Mouse (Mus musculus) CH12.LX (cell line): ENCODE results near the gene Sec24c. TPM values are rescaled to one million over a fixed set of nuclear protein-coding genes. Genes with fewer than 3 reads are reported as not detected.

Source experiments
- DNase-seq: peaks from one replicate; pipeline ENCODE4 v3.0.0-alpha.2; 2013; ENCODE audit errors: extremely low read depth
- H3K27ac ChIP-seq: 2 replicates; pipeline ENCODE4 v1.5.1; 2012; ENCODE audit warnings: low read depth, mild to moderate bottlenecking, control low read depth, moderate library complexity; ENCODE audit not compliant: insufficient read depth
- H3K27me3 ChIP-seq: replicated peaks from 2 replicates; pipeline ENCODE3; 2012; ENCODE audit warnings: inconsistent platforms
- H3K36me3 ChIP-seq, 2 experiments: replicated peaks in 1 of 2; 2 replicates each; pipeline versions ENCODE3 to v1.6.1; 2012; ENCODE audit warnings: inconsistent platforms in 1 of 2, low read length in 1 of 2, mild to moderate bottlenecking in 1 of 2, mixed read lengths in 1 of 2, moderate library complexity in 1 of 2; ENCODE audit not compliant: control insufficient read depth in 1 of 2, insufficient read depth in 1 of 2
- H3K4me1 ChIP-seq, 2 experiments: 2 replicates each; pipeline ENCODE4 v1.6.1; 2012; ENCODE audit warnings: inconsistent platforms in 1 of 2, moderate library complexity in 1 of 2; ENCODE audit not compliant: insufficient read depth in 2 of 2, control insufficient read depth in 1 of 2
- H3K4me2 ChIP-seq: 2 replicates; pipeline ENCODE4 v1.6.1; 2012; ENCODE audit warnings: low read depth, mild to moderate bottlenecking, control low read depth; ENCODE audit not compliant: poor library complexity, insufficient read depth, severe bottlenecking
- H3K4me3 ChIP-seq, 3 experiments: fragments of 150-350 bp in 1 of 3; sonication (generic) in 1 of 3; replicated peaks in 1 of 3; 2 replicates each; pipeline versions ENCODE3 to v1.5.1; 2011 to 2012; ENCODE audit warnings: low read depth in 2 of 3, low read length in 2 of 3, mild to moderate bottlenecking in 2 of 3, moderate library complexity in 2 of 3, control low read depth in 1 of 3, improper control_type of control experiment in 1 of 3, inconsistent platforms in 1 of 3, mixed read lengths in 1 of 3; ENCODE audit not compliant: poor library complexity in 1 of 3
- H3K79me2 ChIP-seq: replicated peaks from 2 replicates; pipeline ENCODE4 v1.6.1; 2012; ENCODE audit warnings: mild to moderate bottlenecking, moderate library complexity; ENCODE audit not compliant: control insufficient read depth, poor library complexity, insufficient read depth, severe bottlenecking; ENCODE audit errors: extremely low read depth
- H3K9ac ChIP-seq: 2 replicates; pipeline ENCODE4 v1.6.1; 2012; ENCODE audit warnings: low read depth, mild to moderate bottlenecking, control low read depth, moderate library complexity; ENCODE audit not compliant: insufficient read depth
- H3K9me3 ChIP-seq: replicated peaks from 2 replicates; pipeline ENCODE3; 2012; ENCODE audit warnings: low read length, inconsistent platforms, mixed read lengths
- BHLHE40 ChIP-seq: IDR thresholded peaks from 2 replicates; pipeline ENCODE4 v1.6.1; 2011; ENCODE audit warnings: mild to moderate bottlenecking, low read depth, low read length, improper control_type of control experiment
- CHD1 ChIP-seq: IDR thresholded peaks from 2 replicates; pipeline ENCODE4 v1.6.1; 2012; ENCODE audit warnings: low read depth, low read length, improper control_type of control experiment, inconsistent platforms
- CHD2 ChIP-seq: IDR thresholded peaks from 2 replicates; pipeline ENCODE4 v1.6.1; 2011; ENCODE audit warnings: low read length, improper control_type of control experiment
- CTCF ChIP-seq, 2 experiments: IDR thresholded peaks in 1 of 2; conservative IDR thresholded peaks in 1 of 2; 2 replicates each; pipeline ENCODE4 v1.5.1; 2011 to 2012; ENCODE audit warnings: low read depth in 2 of 2, low read length in 2 of 2, improper control_type of control experiment in 1 of 2, inconsistent platforms in 1 of 2, mild to moderate bottlenecking in 1 of 2, moderate library complexity in 1 of 2
- E2F4 ChIP-seq: IDR thresholded peaks from 2 replicates; pipeline ENCODE4 v1.6.1; 2011; ENCODE audit warnings: low read depth, low read length, improper control_type of control experiment; ENCODE audit not compliant: insufficient replicate concordance
- ELF1 ChIP-seq: IDR thresholded peaks from 2 replicates; pipeline ENCODE4 v1.6.1; 2014; ENCODE audit warnings: low read depth, mild to moderate bottlenecking, inconsistent platforms, low read length, improper control_type of control experiment
- ETS1 ChIP-seq: conservative IDR thresholded peaks from 2 replicates; pipeline ENCODE4 v1.6.1; 2012; ENCODE audit warnings: low read depth, mild to moderate bottlenecking, inconsistent platforms, low read length, improper control_type of control experiment, moderate library complexity
- GABPA ChIP-seq: IDR thresholded peaks from 2 replicates; pipeline ENCODE4 v1.6.1; 2012; ENCODE audit warnings: low read depth, low read length, improper control_type of control experiment, inconsistent platforms; ENCODE audit not compliant: insufficient replicate concordance
- HCFC1 ChIP-seq: IDR thresholded peaks from 2 replicates; pipeline ENCODE4 v1.6.1; 2012; ENCODE audit warnings: low read depth, mild to moderate bottlenecking, inconsistent platforms, low read length, improper control_type of control experiment
- JUND ChIP-seq: conservative IDR thresholded peaks from 2 replicates; pipeline ENCODE4 v1.6.1; 2011; ENCODE audit warnings: low read depth, low read length, improper control_type of control experiment
- KAT2A ChIP-seq: IDR thresholded peaks from 2 replicates; pipeline ENCODE4 v1.6.1; 2012; ENCODE audit warnings: low read length, improper control_type of control experiment, inconsistent platforms; ENCODE audit not compliant: insufficient replicate concordance
- MAFK ChIP-seq: IDR thresholded peaks from 2 replicates; pipeline ENCODE4 v1.6.1; 2011; ENCODE audit warnings: low read length, improper control_type of control experiment; ENCODE audit not compliant: insufficient replicate concordance
- MAX ChIP-seq: IDR thresholded peaks from 2 replicates; pipeline ENCODE4 v1.6.1; 2011; ENCODE audit warnings: low read length, improper control_type of control experiment
- MEF2A ChIP-seq: IDR thresholded peaks from 2 replicates; pipeline ENCODE4 v1.6.1; 2014; ENCODE audit warnings: low read depth, mild to moderate bottlenecking, inconsistent platforms, low read length, improper control_type of control experiment, borderline replicate concordance
- MXI1 ChIP-seq: IDR thresholded peaks from 2 replicates; pipeline ENCODE4 v1.6.1; 2011; ENCODE audit warnings: mild to moderate bottlenecking, low read depth, low read length, improper control_type of control experiment
- MYC ChIP-seq: IDR thresholded peaks from 2 replicates; pipeline ENCODE4 v1.6.1; 2011; ENCODE audit warnings: low read depth, mild to moderate bottlenecking, improper control_type of control experiment, low read length
- POLR2AphosphoS2 ChIP-seq: IDR thresholded peaks from 2 replicates; pipeline ENCODE4 v1.6.1; 2011; ENCODE audit warnings: low read depth, low read length, improper control_type of control experiment
- RCOR1 ChIP-seq: conservative IDR thresholded peaks from 2 replicates; pipeline ENCODE4 v1.6.1; 2012; ENCODE audit warnings: low read depth, mild to moderate bottlenecking, inconsistent platforms, low read length, improper control_type of control experiment
- SMC3 ChIP-seq: IDR thresholded peaks from 2 replicates; pipeline ENCODE4 v1.6.1; 2011; ENCODE audit warnings: low read depth, low read length, improper control_type of control experiment
- TCF12 ChIP-seq: IDR thresholded peaks from 2 replicates; pipeline ENCODE4 v1.6.1; 2014; ENCODE audit warnings: low read depth, mild to moderate bottlenecking, inconsistent platforms, low read length, improper control_type of control experiment
- UBTF ChIP-seq: IDR thresholded peaks from 2 replicates; pipeline ENCODE4 v1.6.1; 2012; ENCODE audit warnings: low read depth, mild to moderate bottlenecking, inconsistent platforms, low read length, improper control_type of control experiment, moderate library complexity
- USF1 ChIP-seq: IDR thresholded peaks from 2 replicates; pipeline ENCODE4 v1.6.1; 2014; ENCODE audit warnings: low read depth, mild to moderate bottlenecking, inconsistent platforms, low read length, improper control_type of control experiment
- USF2 ChIP-seq: conservative IDR thresholded peaks from 2 replicates; pipeline ENCODE4 v1.6.1; 2011; ENCODE audit warnings: low read depth, low read length, improper control_type of control experiment
- ZC3H11A ChIP-seq: IDR thresholded peaks from 2 replicates; pipeline ENCODE4 v1.6.1; 2012; ENCODE audit warnings: low read depth, mild to moderate bottlenecking, inconsistent platforms, low read length, improper control_type of control experiment
- ZKSCAN1 ChIP-seq: IDR thresholded peaks from 2 replicates; pipeline ENCODE4 v1.6.1; 2012; ENCODE audit warnings: low read depth, inconsistent platforms, low read length, improper control_type of control experiment, borderline replicate concordance
- ZMIZ1 ChIP-seq: IDR thresholded peaks from 2 replicates; pipeline ENCODE4 v1.6.1; 2012; ENCODE audit warnings: low read depth, mild to moderate bottlenecking, inconsistent platforms, low read length, improper control_type of control experiment
- ZNF384 ChIP-seq: IDR thresholded peaks from 2 replicates; pipeline ENCODE4 v1.6.1; 2012; ENCODE audit warnings: low read depth, low read length, improper control_type of control experiment, inconsistent platforms
- dilution Hi-C: fragments of 300-500 bp; cut with MboI; formaldehyde crosslinking; loops from 2 replicates; pipeline ENCODE4 v1.14.3; 2020; ENCODE audit warnings: low sequenced_read_pairs; ENCODE audit not compliant: extremely low pct_unique_long_range_greater_than_20kb, extremely low pct_ligation_motif_present
- in situ Hi-C: fragments of 300-500 bp; cut with MboI; formaldehyde crosslinking; loops from 3 replicates; pipeline ENCODE4 v1.14.3; 2019; ENCODE audit warnings: low sequenced_read_pairs, low pct_ligation_motif_present, low pct_unique_long_range_greater_than_20kb, mixed read lengths
- polyA plus RNA-seq: library from polyadenylated mRNA; unstranded; fragments of >175 nt; gene quantifications from 2 replicates; pipeline ENCODE4 v1.2.1, GENCODE M21; 2012; ENCODE audit warnings: low read depth; ENCODE audit not compliant: insufficient read length
- total RNA-seq, 2 experiments: library from RNA; depleted of rRNA; stranded (reverse); fragments of 300-350 nt in 1 of 2; fragments of >200 nt in 1 of 2; gene quantifications; 2 replicates each; pipeline ENCODE4 v1.2.3; 2012 to 2014

Gene Sec24c
- total and polyA plus RNA-seq, 3 experiments: 51.2 to 122 (median 95.9) TPM

- TF ChIP-seq CHD1 (no peak), TCF12 (no peak), MYC (peak; percentile 50; the same call in 1 of the 2 replicates), SMC3 (no peak), RCOR1 (no peak), BHLHE40 (no peak), USF2 (no peak), JUND (no peak)
Observed at GRCm38 (mm10) chr14:20701554-20701953, 27.4 kb downstream of the Sec24c start (continued).

- TF ChIP-seq CHD2 (no peak), USF1 (no peak), JUND (no peak), HCFC1 (no peak), ETS1 (no peak), ZNF384 (no peak), GABPA (no peak), E2F4 (no peak)
- in situ Hi-C loops: no loop called here
- no peaks in the 10 kb centered on the region for H3K27me3 ChIP-seq
- peak overlapping the region; percentile 90 for H3K9ac ChIP-seq
- peak; percentile 20 for DNase-seq
- H3K36me3 ChIP-seq: peaks cover 9 to 44% of the 10 kb centered on the region in 2 experiments
- no peaks in the 10 kb centered on the region for H3K9me3 ChIP-seq
- H3K4me3 ChIP-seq: peak overlapping the region; percentile 79 to 96 (median 94)
- dilution Hi-C loops: no loop called here
- peaks cover 3 to 51% of the 10 kb centered on the region in 2 experiments; a peak in 3 of 4 replicates for H3K4me1 ChIP-seq
- H3K79me2 ChIP-seq: peaks cover 67% of the 10 kb centered on the region
- peak overlapping the region; percentile 70 for H3K27ac ChIP-seq
- peak overlapping the region; percentile 96 for H3K4me2 ChIP-seq
Observed at GRCm38 (mm10) chr14:20702096-20702740, 28.1 kb downstream of the Sec24c start.

- peak within 1 kb of the TSS; percentile 70 for H3K27ac ChIP-seq
- peak; percentile 84 for DNase-seq
- H3K27me3 ChIP-seq: no peaks in the 10 kb centered on the region
- peak within 1 kb of the TSS; percentile 90 for H3K9ac ChIP-seq
- H3K79me2 ChIP-seq: peaks cover 61% of the 10 kb centered on the region
- in situ Hi-C loops (no loop called here), dilution Hi-C loops (no loop called here)
- peaks cover 3 to 46% of the 10 kb centered on the region in 2 experiments; a peak in 3 of 4 replicates for H3K4me1 ChIP-seq
- H3K9me3 ChIP-seq: no peaks in the 10 kb centered on the region
- H3K36me3 ChIP-seq: peaks cover 9 to 39% of the 10 kb centered on the region in 2 experiments
- peak within 1 kb of the TSS; percentile 96 for H3K4me2 ChIP-seq
- H3K4me3 ChIP-seq: peak within 1 kb of the TSS; percentile 79 to 96 (median 94)
- TF ChIP-seq UBTF (no peak), USF2 (no peak), MAX (peak; percentile 77), MXI1 (peak; percentile 96), RCOR1 (0 out of 2 replicates have a peak, but pooled peaks have one; percentile 72), ZC3H11A (no peak), HCFC1 (peak; percentile 90), CTCF (conservative IDR thresholded peaks at IDR 0.05 in 1 of 2, IDR thresholded peaks at IDR 0.05 in 1 of 2; ENCODE audit: low read depth in 2 of 2, low read length in 2 of 2) (no peak), ETS1 (no peak), KAT2A (peak; percentile 89; the same call in 1 of the 2 replicates), MYC (peak; percentile 75), ELF1 (peak; percentile 88), CHD1 (peak; percentile 78; the same call in 1 of the 2 replicates), ZNF384 (no peak), MAFK (no peak), BHLHE40 (peak; percentile 48), ZKSCAN1 (no peak), TCF12 (peak; percentile 98), MEF2A (peak; percentile 68), ZMIZ1 (peak; percentile 87), POLR2AphosphoS2 (peak; percentile 68; the same call in 1 of the 2 replicates)
Observed at GRCm38 (mm10) chr14:20702741-20703381, 28.8 kb downstream of the Sec24c start, which contains the start of gene Chchd1. Chchd1 (plus strand) TSS chr14:20703006.
